Mouse (Mus musculus): ENCODE data around the gene Hephl1.

Hephl1 gene

DNA sequence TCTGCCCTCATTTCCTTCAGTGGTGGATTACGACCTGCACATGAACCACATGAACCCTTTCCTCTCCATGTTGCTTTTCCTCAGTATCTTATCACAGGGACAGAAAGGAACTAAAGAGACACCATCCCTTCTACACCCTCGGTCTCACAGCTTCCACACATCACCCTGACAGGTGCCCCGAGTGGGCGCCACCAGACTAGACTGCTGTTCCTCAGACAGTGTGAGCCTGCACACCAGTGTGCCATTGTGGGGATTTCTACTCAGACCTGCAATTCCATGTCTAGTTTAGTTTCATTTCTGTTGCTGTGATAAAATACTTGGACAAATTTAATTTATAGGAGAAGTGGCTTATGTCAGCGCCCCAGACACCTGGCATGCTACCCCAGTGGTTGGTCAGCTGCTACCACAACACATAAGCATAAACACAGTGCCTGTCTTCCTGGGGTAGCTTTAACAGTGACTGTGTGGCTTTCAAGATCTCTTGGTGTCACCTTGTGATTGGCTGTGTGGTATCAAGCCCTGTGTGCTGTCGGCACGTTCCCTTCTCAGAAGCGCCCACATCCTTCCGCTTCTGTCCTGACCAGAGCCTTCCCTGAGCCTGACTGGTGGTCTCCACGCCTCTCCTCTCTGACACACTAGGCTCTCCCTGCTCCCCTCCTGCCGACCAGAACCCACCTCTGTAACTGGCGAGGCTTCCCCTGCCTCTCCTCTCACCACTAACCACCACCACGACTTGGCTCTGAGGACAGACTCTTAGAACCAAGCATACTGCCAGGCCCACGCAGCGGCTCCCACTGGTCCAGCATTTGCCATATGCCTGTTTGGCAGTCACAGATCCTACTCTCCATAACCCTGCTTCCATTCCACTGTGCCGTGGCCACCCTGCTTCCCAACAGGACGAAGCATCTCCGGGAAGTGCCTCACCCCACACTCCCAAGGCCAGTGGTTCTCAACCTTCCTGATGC lies 93.8 kb downstream of the Hephl1 start:
- DNase-seq (ENCODE audit: low read depth, low spot score) = no peak

DNA sequence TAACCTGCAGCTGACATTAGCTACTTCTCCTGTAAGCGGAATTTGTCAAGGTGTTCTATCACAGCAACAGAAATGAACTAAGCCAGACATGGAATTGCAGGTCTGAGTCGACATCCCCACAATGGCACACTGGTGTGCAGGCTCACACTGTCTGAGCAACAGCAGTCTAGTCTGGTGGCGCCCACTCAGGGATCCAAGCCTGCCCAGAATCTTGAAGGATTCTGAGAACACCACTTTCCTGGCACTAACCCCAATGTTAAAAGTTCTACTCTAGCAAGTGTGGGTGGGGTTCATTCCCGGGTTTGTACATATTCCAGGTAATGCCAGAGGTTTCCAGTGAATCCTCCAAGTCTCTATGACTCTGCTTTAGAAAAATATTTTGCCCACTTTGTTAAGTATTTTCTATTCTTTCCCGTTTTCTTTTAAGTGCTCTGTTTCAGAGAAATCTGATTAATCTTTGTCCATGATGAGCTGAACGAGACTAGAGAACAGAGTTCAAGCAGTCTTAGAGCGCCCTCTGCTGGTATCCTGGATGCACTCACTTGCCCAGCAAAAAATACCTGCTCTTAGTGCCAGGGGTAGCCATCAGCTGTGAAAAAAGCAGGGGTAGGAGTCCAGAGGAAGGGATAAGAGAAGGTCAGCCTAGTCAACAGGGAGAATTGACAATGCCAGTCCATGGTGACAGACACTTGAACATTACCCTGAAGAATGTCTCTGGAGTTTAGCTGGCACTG lies 96.5 kb downstream of the Hephl1 start:
- DNase-seq (ENCODE audit: low read depth, low spot score) = peak; percentile 79

DNA sequence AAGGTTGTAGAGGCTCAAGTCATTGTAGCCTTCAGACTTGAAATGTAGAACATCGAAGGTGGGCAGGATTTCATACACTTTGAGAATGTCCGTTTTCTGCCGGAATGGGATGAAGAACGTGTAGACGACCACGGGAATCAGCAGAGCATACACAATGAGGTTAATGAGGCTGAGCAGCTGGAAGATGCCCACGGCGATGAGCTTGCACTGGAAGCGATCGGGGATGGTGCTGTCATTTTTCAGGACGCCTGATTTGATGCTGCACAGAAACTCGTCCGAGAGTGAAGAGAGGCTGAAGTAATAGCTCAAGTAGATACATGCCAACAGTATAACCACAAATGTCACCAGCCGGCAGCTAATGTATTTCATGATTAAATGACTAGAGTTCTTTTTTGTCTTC lies 104.3 kb downstream of the Hephl1 start:
- no peak for DNase-seq (ENCODE audit: low read depth, low spot score)

GRCm38 (mm10) chr9:15004298-15004685 lies 107.6 kb downstream of the Hephl1 start:
- no peak for DNase-seq (ENCODE audit: low read depth, low spot score)

DNA sequence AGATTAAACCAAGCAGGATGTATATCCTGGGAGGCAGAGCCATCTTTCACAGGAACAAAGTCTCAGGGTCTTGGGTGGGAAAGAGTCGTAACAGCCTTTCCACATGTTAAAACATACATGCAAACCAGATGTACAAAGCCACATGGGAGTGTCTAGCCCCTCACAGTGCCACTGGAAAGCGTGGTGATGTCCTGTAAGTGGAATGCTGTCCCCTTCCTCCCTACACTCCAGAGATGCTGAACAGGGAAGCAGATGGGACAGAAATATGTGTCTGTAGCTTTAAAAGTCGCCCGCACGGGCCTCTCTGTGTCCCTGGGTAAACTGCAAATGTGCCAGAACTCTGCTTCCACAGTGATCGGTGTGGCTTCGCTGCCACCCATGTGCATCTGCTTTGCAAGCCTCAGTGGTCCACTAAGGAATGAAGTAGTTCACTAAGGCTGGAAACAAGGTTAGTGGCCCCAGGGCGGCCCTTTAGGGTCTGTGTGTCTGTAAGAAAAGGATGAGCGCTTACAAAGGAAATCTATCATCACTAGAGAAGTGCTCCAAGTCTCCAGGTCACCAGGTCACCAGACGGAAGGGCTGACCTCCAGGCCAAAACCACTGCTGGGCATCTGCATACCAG lies 108.1 kb downstream of the Hephl1 start:
- no peak for DNase-seq (ENCODE audit: low read depth, low spot score)

GRCm38 (mm10) chr9:15002995-15003613 lies 108.8 kb downstream of the Hephl1 start:
- DNase-seq (ENCODE audit: low read depth, low spot score) = no peak
